Mouse (Mus musculus): ENCODE data around the gene Pax2.

The Pax2 gene

DNA sequence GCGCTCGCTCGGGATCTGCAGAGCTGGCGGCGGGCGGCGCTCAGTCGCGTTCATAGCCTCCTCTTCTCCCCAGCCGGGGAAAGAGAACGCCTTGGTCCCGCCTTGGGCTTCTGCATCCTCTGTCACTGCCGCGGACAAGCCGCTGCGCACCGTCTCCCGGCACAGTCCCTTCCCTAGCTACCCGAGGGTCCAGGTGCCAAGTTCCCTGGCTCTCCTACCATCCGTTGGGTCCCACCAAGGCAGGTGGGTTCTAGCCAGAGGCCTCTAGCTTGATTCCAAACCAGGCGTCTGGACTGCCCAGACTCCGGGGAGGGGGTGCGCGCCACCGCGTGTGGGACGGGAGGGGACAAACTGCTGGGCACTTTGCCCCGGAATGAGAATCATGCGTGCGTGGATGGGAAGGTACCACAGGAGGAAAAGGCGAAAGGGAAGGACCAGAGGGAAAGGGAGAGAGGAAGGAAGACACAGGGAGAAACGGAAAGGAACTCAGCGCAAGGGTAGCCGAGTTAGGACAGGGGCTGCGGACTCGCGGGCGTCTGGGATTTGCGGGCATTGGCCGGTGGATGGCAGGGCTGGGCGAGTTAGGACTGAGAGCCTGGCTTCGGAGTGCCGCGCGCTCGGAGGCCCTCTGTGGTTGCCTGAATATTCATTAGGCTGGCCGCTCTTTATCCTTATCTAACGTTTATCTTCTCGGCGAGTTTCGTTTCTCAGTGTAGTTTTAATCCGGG lies at the start of gene Pax2:
Gene Pax2, plus strand, starts transcription at position 353 of the 728 bp plus-strand sequence.
- no peak for DNase-seq (ENCODE audit: low read depth, low spot score)

DNA sequence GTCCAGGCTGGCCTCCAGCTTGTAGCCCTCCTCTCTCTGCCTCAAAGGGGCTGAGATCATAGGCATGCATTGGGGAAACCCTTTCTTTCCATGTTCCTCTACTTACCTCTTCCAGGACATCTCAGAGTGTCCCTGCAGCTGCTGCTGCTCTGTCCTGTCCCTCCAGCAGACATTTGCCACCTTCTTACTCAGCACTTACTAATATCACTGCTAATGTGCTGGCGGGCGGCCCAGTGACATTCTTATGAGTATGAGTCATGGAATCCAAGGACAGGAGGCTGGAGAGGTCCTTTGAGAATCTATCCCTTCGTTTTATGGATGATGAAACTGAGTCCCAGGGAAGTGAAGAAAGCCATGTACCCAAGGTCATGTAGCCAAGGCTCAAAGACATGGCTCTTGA lies 47.0 kb upstream of the Pax2 start:
- no peak for DNase-seq (ENCODE audit: low read depth, low spot score)

- DNase-seq (ENCODE audit: low read depth, low spot score), result no peak
Measured at GRCm38 (mm10) chr19:44716731-44717600, 38.9 kb upstream of the Pax2 start.

DNA sequence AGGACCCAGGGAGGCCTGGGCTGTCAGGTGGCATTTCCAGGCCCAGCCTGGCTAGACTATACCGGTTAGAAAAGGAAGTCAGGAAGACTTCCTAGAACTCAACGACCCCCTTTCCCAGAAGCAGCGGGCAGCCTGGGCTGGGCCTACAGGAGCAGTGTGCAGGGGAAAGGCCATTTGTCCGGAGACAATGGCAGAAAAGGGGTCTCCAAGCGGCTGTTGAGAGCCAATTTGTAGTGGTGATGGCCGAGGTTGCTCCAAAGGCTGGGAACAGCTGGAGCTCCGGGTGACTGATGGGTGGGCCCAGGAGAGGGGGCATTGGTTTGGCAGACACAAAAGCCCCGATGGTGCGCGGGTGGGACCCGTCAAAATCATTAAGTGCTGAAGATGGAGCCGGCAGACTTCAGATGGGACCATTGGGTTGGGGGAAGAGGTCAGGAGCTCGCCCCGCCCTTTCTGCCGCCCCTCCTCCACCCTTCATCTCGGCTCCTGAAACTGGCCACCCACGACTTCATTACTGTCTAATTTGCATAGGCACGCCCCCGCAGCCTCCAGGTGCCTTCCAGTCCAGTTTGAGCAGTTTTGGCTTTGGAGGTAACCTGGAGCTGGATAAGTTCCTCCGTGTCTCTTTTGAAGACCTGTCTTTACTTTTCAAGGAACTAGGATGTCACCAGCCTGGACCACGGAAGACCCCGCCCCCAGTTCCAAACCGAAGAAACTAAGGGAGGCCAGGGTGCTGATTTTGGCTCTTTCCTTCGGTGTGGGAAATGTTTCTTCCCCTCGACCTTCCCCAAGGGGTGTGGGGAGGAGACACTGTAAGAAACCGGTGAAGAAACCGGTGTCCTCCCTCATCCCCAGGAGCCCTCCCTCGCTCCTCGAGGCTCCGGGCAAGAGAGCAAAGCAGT lies 36.3 kb upstream of the Pax2 start:
- peak; percentile 16 for DNase-seq (ENCODE audit: low read depth, low spot score)

GRCm38 (mm10) chr19:44720194-44720521 lies 35.7 kb upstream of the Pax2 start:
- DNase-seq (ENCODE audit: low read depth, low spot score), result no peak

DNA sequence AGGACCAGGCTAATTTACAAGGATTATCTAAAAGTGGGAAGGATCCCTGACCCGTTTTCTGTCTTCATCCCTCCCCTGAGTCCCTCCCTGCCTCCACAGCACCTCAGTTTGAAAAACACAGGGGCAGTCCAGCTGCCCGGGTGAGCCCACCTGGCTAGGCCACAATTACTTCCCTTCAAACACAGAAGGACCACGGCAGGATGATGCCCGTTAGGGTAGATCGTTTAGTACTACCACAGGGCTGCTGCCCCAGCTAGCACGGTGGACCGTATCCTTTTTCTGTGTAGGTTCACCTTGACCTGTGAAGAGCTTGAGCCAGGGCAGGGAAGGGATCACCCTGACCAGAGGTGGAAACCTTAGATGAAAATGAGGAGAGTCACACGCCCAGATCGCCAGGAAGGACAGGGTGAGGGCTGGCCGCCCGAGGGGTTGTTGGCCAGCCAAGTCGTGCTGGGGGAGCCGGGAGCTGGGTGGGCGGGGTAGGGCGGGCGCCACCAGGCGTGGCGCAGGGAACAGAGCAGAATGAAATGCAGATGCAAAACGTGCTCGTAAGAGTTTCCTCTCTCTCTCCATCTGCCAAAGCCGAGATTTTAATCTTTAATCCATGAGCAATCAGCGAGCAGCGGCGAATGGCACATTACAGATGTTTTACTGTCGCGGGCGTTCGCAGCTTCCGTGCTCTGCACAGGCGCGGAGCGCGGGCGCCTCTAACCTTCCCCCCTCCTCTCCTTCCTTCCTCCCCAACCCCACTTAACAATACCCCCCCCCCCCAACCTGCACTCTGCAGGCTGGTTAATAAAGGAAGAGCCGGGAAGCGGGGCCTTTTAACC lies 32.0 kb upstream of the Pax2 start:
- no peak for DNase-seq (ENCODE audit: low read depth, low spot score)

- DNase-seq (ENCODE audit: low read depth, low spot score), result peak; percentile 88
Measured at GRCm38 (mm10) chr19:44725951-44726791, 29.7 kb upstream of the Pax2 start.

DNA sequence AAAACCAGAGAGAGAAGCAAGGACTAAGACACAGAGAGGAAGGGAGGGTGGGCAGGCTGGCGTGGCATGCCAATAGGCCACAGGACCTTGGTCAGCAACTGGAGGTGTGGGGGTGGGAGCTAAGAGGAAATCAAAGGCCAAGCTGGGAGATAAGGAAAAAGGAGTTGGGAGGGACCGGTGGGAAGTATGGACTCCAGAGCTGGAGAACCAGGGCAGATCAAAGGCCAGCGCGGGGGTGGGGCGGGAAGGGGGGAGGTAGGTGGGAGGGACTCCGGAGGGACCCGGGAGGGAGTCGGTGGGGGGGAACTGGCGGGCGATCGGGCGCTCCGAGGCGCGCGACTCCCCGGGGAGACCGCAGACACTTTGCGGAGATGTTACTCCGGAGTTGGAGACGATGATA lies 21.7 kb upstream of the Pax2 start:
- no peak for DNase-seq (ENCODE audit: low read depth, low spot score)

- DNase-seq (ENCODE audit: low read depth, low spot score), result no peak
Measured at GRCm38 (mm10) chr19:44734682-44735081, 21.2 kb upstream of the Pax2 start.

DNA sequence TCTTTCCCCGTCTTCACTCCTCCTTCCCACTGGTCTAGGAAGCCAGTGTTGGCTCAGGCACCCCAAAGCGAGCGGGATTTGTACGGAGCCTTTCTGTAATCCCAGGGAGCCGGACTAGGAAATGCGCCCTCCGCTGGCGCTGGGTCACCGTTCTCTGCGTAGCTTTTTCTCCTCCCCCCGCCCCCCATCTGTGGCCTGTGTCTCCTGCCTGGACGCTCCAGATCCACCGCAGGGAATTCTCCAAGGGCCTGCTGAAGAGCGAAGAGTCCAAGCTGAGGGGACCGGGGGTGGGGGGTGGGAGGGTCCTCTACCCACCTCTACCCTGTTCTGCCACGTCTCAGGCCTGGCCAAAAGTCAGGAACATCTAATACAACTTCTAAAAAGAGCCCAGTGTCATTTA lies 15.5 kb upstream of the Pax2 start:
- DNase-seq (ENCODE audit: low read depth, low spot score), result no peak

DNA sequence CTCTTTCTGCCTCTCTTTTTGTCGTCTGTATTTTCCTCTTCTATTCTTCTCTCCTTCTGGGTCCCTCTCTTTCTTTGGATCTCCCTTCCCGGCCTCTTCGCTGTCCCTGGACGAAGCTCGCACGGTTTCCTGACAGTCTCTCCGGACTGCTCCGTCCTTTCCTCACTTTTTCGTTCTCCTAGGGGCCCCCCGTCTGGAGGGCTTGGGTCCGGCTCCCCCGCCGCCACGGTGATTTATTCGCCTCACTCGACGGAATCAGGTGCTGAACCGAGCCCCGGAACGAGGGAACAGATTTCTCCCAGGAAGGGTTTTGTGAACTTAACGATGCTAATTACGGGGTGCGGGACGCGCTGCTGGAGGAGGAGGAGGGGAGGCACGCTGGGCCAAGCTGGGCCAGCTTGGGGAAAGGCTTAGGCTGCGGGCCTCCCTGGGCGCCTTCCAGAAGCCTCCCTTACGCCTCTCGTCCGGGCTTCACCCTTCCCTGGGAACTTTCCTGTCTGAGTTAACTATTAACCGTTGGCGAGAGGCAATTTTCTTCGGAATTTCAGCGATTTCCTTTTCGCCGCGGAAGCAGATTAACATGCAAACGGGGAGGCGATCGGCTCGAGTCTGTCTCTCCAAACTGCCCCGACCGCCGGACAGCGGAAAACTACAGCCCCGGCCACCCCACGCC lies 14.6 kb upstream of the Pax2 start:
- DNase-seq (ENCODE audit: low read depth, low spot score), result no peak

- no peak for DNase-seq (ENCODE audit: low read depth, low spot score)
Measured at GRCm38 (mm10) chr19:44741764-44742127, 14.1 kb upstream of the Pax2 start.

- no peak for DNase-seq (ENCODE audit: low read depth, low spot score)
Measured at GRCm38 (mm10) chr19:44742131-44743020, 13.5 kb upstream of the Pax2 start.

DNA sequence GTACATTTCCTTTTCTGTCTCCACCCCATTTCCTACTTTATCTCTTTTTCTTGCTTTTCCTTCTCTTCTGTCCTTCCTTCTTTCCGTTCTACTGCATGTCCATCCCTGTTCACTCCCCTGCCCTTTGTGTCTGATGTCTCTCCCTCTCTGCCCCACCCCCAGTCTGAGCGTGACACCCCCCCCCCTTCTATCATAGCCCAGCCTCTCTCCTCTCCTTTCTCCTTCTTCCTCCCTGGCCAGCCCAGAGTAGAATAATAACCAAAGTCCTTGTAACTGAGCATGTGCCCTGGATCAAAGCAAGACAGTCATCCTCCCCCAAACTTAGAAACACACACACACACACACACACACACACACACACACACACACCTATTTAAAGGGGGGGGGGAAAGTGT lies 12.8 kb upstream of the Pax2 start:
- DNase-seq (ENCODE audit: low read depth, low spot score), result no peak

DNA sequence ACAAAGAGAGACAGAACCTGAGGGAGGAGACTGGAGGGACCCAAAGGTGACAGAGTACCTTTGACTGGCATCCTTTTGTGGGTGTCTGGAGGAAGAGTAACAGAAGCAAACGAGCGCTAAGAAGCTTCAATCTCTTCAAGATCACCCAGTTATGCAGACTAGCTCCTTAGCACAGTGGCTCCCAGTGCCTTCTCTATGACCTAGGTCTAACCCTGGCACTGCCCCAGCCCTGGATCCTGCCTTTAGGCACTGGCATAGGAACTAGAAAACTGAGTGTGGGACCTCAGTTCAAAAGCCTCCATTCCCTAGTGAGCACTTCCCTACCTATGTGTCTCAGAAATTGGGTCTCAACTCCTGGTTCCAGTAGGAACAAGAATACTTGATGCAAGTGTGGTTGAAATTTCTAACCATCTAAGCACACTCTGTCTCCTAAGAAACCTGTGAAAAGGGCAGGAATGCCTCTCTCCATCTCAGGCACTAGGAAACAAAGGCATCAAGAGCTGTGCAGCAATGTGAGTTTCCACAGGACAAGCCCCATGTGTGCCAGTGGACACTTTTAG lies 11.8 kb upstream of the Pax2 start:
- no peak for DNase-seq (ENCODE audit: low read depth, low spot score)

GRCm38 (mm10) chr19:44745741-44746140 lies 10.1 kb upstream of the Pax2 start:
- no peak for DNase-seq (ENCODE audit: low read depth, low spot score)

DNA sequence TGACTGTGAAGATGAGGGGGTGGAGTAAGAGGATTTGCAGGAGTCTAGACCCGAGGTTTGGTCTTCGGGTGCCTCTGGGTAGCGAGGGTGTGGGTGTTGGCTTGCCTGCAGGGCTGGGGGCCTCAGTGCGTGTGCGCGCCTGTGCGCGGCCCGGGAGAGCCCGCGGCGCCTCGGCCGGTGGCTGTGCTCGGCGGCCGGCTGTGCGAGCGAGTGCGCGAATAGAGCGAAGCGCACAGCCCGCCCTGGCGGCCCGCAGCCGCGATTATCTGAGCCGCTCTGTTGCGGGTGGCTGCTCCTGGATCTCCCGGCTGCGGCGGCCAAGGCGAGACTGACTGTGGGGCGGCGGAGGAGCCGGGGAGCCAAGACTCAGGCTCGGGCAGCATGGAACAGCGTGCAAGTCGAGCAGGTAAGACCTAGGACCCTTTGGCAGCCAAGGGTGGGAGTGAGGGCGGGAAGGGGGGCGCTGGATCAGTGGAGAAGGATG lies 9.3 kb upstream of the Pax2 start:
- DNase-seq (ENCODE audit: low read depth, low spot score), result peak; percentile 60

GRCm38 (mm10) chr19:44747471-44747870 lies 8.4 kb upstream of the Pax2 start:
- no peak for DNase-seq (ENCODE audit: low read depth, low spot score)

All from A20 (cell line).